Mouse (Mus musculus) stomach, embryonic 14.5 days (tissue): ENCODE results near the gene E330021D16Rik. TPM values are rescaled to one million over a fixed set of nuclear protein-coding genes. Genes with fewer than 3 reads are reported as not detected.

ENCODE experiments used
- ATAC-seq: fragments of 200-750 bp; cut with Nextera tagmentation; 2 replicates; pipeline ENCODE4 v1.8.0; 2017; ENCODE audit warnings: low read depth, moderate TSS enrichment; ENCODE audit not compliant: insufficient number of reproducible peaks, insufficient read depth, low FRiP score
- H3K27ac ChIP-seq: fragments of 300-500 bp; sonication (generic); 2 replicates; pipeline ENCODE4 v1.5.1; 2014; ENCODE audit warnings: mild to moderate bottlenecking, low read length, moderate library complexity, mixed read lengths
- H3K27me3 ChIP-seq: fragments of 300-500 bp; sonication (generic); 2 replicates; pipeline ENCODE4 v1.6.1; 2014; ENCODE audit warnings: low read length, control low read depth, mixed read lengths; ENCODE audit not compliant: control insufficient read depth, insufficient read depth
- H3K36me3 ChIP-seq: fragments of 300-500 bp; sonication (generic); 2 replicates; pipeline ENCODE4 v1.6.1; 2014; ENCODE audit warnings: mild to moderate bottlenecking, control low read depth, low read length, moderate library complexity, mixed read lengths; ENCODE audit not compliant: control insufficient read depth, insufficient read depth
- H3K4me1 ChIP-seq: fragments of 300-500 bp; sonication (generic); 2 replicates; pipeline ENCODE4 v1.6.1; 2014; ENCODE audit warnings: low read length, control low read depth, mixed read lengths; ENCODE audit not compliant: control insufficient read depth, insufficient read depth
- H3K4me2 ChIP-seq: fragments of 300-500 bp; sonication (generic); replicated peaks from 2 replicates; pipeline ENCODE4 v1.6.1; 2014; ENCODE audit warnings: low read depth, low read length, control low read depth
- H3K4me3 ChIP-seq: fragments of 300-500 bp; sonication (generic); 2 replicates; pipeline ENCODE4 v1.5.1; 2014; ENCODE audit warnings: low read depth, low read length, control low read depth
- H3K9ac ChIP-seq: fragments of 300-500 bp; sonication (generic); replicated peaks from 2 replicates; pipeline ENCODE4 v1.6.1; 2014; ENCODE audit warnings: low read depth, mild to moderate bottlenecking, control low read depth, low read length, moderate library complexity, mixed read lengths
- H3K9me3 ChIP-seq: fragments of 300-500 bp; sonication (generic); 2 replicates; pipeline ENCODE4 v1.6.1; 2016; ENCODE audit warnings: low read depth, low read length, control low read depth; ENCODE audit not compliant: control insufficient read depth
- WGBS: fragments of 180-500 bp; shearing (Covaris S2); extraction: QIAGEN DNeasy Blood & Tissue Kit; methylation state at CpG from one replicate; pipeline ENCODE4 v1.1.7; 2014; 5-methylcytosine and 5-hydroxymethylcytosine counted together
- polyA plus RNA-seq: library from polyadenylated mRNA; unstranded; fragments of >200 nt; fragmentation: Nextera tagmentation; extraction: Ambion mirVana; gene quantifications from 2 replicates; pipeline ENCODE4 v1.2.1, GENCODE M21; 2014

E330021D16Rik gene
- polyA plus RNA-seq, 1 experiment from 2014 or later = 0.36 TPM

GRCm38 (mm10) chr6:136418889-136419835, 3.8 kb upstream of the E330021D16Rik start:
- Histone ChIP-seq H3K27me3 (no peaks in the 10 kb centered on the region), H3K4me2 (no peak overlapping the region), H3K27ac (no peak overlapping the region), H3K9ac (no peak overlapping the region), H3K4me3 (no peak overlapping the region), H3K36me3 (no peaks in the 10 kb centered on the region), H3K4me1 (no peaks in the 10 kb centered on the region), H3K9me3 (no peaks in the 10 kb centered on the region)
- 70% methylated on average over 17 of the region's 17 CpGs for WGBS
- no peak for ATAC-seq

- no peaks in the 10 kb centered on the region for H3K9me3 ChIP-seq
- no peak overlapping the region for H3K27ac ChIP-seq
- H3K27me3 ChIP-seq = no peaks in the 10 kb centered on the region
- no peak overlapping the region for H3K4me3 ChIP-seq
- no peak overlapping the region for H3K9ac ChIP-seq
- no peak for ATAC-seq
- no peak overlapping the region for H3K4me2 ChIP-seq
- WGBS = 45% methylated on average over 8 of the region's 8 CpGs
- no peaks in the 10 kb centered on the region for H3K4me1 ChIP-seq
- H3K36me3 ChIP-seq = no peaks in the 10 kb centered on the region
Measured at GRCm38 (mm10) chr6:136418333-136418848, 3.0 kb upstream of the E330021D16Rik start.

GRCm38 (mm10) chr6:136417864-136418263, 2.5 kb upstream of the E330021D16Rik start:
- ATAC-seq = no peak
- 66% methylated on average over 5 of the region's 5 CpGs for WGBS
- Histone ChIP-seq H3K9ac (no peak overlapping the region), H3K4me3 (no peak overlapping the region), H3K36me3 (no peaks in the 10 kb centered on the region), H3K27me3 (no peaks in the 10 kb centered on the region), H3K27ac (no peak overlapping the region), H3K4me2 (no peak overlapping the region), H3K9me3 (no peaks in the 10 kb centered on the region), H3K4me1 (no peaks in the 10 kb centered on the region)

- H3K9me3 ChIP-seq = no peaks in the 10 kb centered on the region
- no peak for ATAC-seq
- WGBS = 86% methylated on average over 5 of the region's 5 CpGs
Measured at GRCm38 (mm10) chr6:136413856-136414362, 1.5 kb downstream of the E330021D16Rik start.

GRCm38 (mm10) chr6:136407608-136408192, 7.7 kb downstream of the E330021D16Rik start:
- H3K4me2 ChIP-seq = no peak overlapping the region
- H3K9me3 ChIP-seq = no peaks in the 10 kb centered on the region
- no peak overlapping the region for H3K9ac ChIP-seq
- H3K4me3 ChIP-seq = no peak overlapping the region
- ATAC-seq = peak; percentile 91
- H3K4me1 ChIP-seq = no peaks in the 10 kb centered on the region
- H3K27ac ChIP-seq = 0 out of 2 replicates have a peak overlapping the region, but pooled peaks have one; percentile 33
- no peaks in the 10 kb centered on the region for H3K36me3 ChIP-seq
- WGBS = 72% methylated on average over 2 of the region's 2 CpGs
- H3K27me3 ChIP-seq = no peaks in the 10 kb centered on the region

More at GRCm38 (mm10) chr6:136413856-136414362, 1.5 kb downstream of the E330021D16Rik start:
- H3K27me3 ChIP-seq = no peaks in the 10 kb centered on the region
- no peaks in the 10 kb centered on the region for H3K36me3 ChIP-seq
- no peak overlapping the region for H3K4me3 ChIP-seq
- no peaks in the 10 kb centered on the region for H3K4me1 ChIP-seq
- H3K4me2 ChIP-seq = no peak overlapping the region
- H3K9ac ChIP-seq = no peak overlapping the region
- no peak overlapping the region for H3K27ac ChIP-seq

GRCm38 (mm10) chr6:136396860-136397259, 18.5 kb downstream of the E330021D16Rik start:
- Histone ChIP-seq H3K27ac (no peak overlapping the region), H3K4me1 (no peaks in the 10 kb centered on the region), H3K4me2 (no peak overlapping the region), H3K9ac (no peak overlapping the region), H3K4me3 (no peak overlapping the region), H3K9me3 (peaks cover 5% of the 10 kb centered on the region; the same call in 1 of the 2 replicates), H3K27me3 (no peaks in the 10 kb centered on the region), H3K36me3 (no peaks in the 10 kb centered on the region)
- 86% methylated on average over 9 of the region's 9 CpGs for WGBS
- no peak for ATAC-seq

- H3K36me3 ChIP-seq = no peaks in the 10 kb centered on the region
- no peak overlapping the region for H3K9ac ChIP-seq
- no peak overlapping the region for H3K27ac ChIP-seq
- H3K4me2 ChIP-seq = no peak overlapping the region
- H3K4me3 ChIP-seq = no peak overlapping the region
- 69% methylated on average over 9 of the region's 9 CpGs for WGBS
- H3K27me3 ChIP-seq = no peaks in the 10 kb centered on the region
- H3K4me1 ChIP-seq = no peaks in the 10 kb centered on the region
- peaks cover 5% of the 10 kb centered on the region; the same call in 1 of the 2 replicates for H3K9me3 ChIP-seq
- no peak for ATAC-seq
Measured at GRCm38 (mm10) chr6:136390262-136390661, 25.1 kb downstream of the E330021D16Rik start.

- H3K9me3 ChIP-seq = no peaks in the 10 kb centered on the region
- no peak overlapping the region for H3K4me2 ChIP-seq
- no peak overlapping the region for H3K4me3 ChIP-seq
- no peaks in the 10 kb centered on the region for H3K36me3 ChIP-seq
- no peaks in the 10 kb centered on the region for H3K27me3 ChIP-seq
- H3K9ac ChIP-seq = no peak overlapping the region
- H3K27ac ChIP-seq = no peak overlapping the region
- WGBS = 71% methylated on average over 7 of the region's 7 CpGs
- H3K4me1 ChIP-seq = no peaks in the 10 kb centered on the region
- ATAC-seq = no peak
Measured at GRCm38 (mm10) chr6:136385287-136385686, 30.1 kb downstream of the E330021D16Rik start.
